Mouse (Mus musculus) spleen, adult 2 months (tissue): ENCODE results near the gene Fras1. TPM values are rescaled to one million over a fixed set of nuclear protein-coding genes. Genes with fewer than 3 reads are reported as not detected.

Experiments used
- DNase-seq, 2 experiments: peaks; one replicate each; pipeline versions ENCODE4 v3.0.0 to v3.0.0-alpha.2; 2012 to 2021; ENCODE audit warnings: low spot score in 2 of 2, low read depth in 1 of 2
- H3K27ac ChIP-seq: fragments of 200-500 bp; 2 replicates; pipeline ENCODE4 v1.5.1; 2012; ENCODE audit warnings: low read length, inconsistent platforms; ENCODE audit not compliant: insufficient read depth
- H3K27me3 ChIP-seq: fragments of 200-500 bp; 2 replicates; pipeline ENCODE4 v1.6.1; 2012; ENCODE audit warnings: mild to moderate bottlenecking, moderate library complexity, low read length, inconsistent platforms; ENCODE audit not compliant: control insufficient read depth, insufficient read depth
- H3K36me3 ChIP-seq: fragments of 200-500 bp; 2 replicates; pipeline ENCODE4 v1.6.1; 2012; ENCODE audit warnings: mild to moderate bottlenecking, low read length, inconsistent platforms; ENCODE audit not compliant: control insufficient read depth, insufficient read depth
- H3K4me1 ChIP-seq: fragments of 200-500 bp; 2 replicates; pipeline ENCODE4 v1.6.1; 2011; ENCODE audit warnings: inconsistent platforms; ENCODE audit not compliant: control insufficient read depth, insufficient read depth, insufficient read length
- H3K4me3 ChIP-seq: fragments of 200-500 bp; 2 replicates; pipeline ENCODE4 v1.5.1; 2011; ENCODE audit warnings: mild to moderate bottlenecking, inconsistent platforms; ENCODE audit not compliant: insufficient read depth, insufficient read length; ENCODE audit errors: extremely low read depth
- CTCF ChIP-seq: fragments of 200-500 bp; IDR thresholded peaks from 2 replicates; pipeline ENCODE4 v1.5.1; 2011; ENCODE audit warnings: mild to moderate bottlenecking, inconsistent platforms; ENCODE audit not compliant: insufficient read depth, insufficient read length, insufficient replicate concordance; ENCODE audit errors: extremely low read depth
- POLR2A ChIP-seq: fragments of 200-500 bp; IDR thresholded peaks from 2 replicates; pipeline ENCODE4 v1.6.1; 2011; ENCODE audit warnings: low read depth, low read length, inconsistent platforms
- WGBS: fragments of 180-500 bp; shearing (Covaris S2); methylation state at CpG from one replicate; pipeline ENCODE4 v1.1.7; 2018; 5-methylcytosine and 5-hydroxymethylcytosine counted together
- polyA plus RNA-seq: library from polyadenylated mRNA; depleted of rRNA; stranded (reverse); fragments of >200 nt; gene quantifications from 2 replicates; pipeline ENCODE4 v1.2.3, GENCODE M21; 2012

The Fras1 gene
- polyA plus RNA-seq, 1 experiment = 1.2 TPM

DNA sequence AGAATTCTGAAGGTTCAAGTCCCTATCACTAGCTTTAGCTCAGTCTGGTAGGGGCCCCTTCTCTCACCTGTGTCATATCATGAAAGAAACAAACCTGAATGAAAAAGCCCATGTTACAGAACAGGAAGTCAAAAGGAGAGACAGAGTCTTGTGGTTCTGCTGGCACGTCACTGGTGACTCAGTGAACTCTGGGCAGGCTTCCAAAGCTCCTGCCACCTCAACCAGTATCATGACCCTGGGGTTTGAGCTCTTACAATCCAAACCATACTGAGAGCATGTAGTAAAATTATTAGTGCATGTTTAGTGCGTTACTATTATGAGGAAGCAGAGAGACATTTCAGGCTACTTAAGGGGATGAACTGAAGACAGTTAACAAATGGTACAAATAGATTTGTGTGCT is 246.5 kb downstream of the Fras1 start:
- no peak for DNase-seq
- Histone ChIP-seq H3K4me3 (no peak overlapping the region), H3K4me1 (no peaks in the 10 kb centered on the region), H3K27me3 (no peaks in the 10 kb centered on the region), H3K27ac (no peak overlapping the region), H3K36me3 (no peaks in the 10 kb centered on the region)
- WGBS = 21% methylated on average over 2 of the region's 2 CpGs
- TF ChIP-seq CTCF (no peak), POLR2A (no peak)

- H3K4me3 ChIP-seq = no peak overlapping the region
- no peaks in the 10 kb centered on the region for H3K36me3 ChIP-seq
- DNase-seq = no peak
- H3K27ac ChIP-seq = no peak overlapping the region
- no peak for TF ChIP-seq CTCF
- no peak for TF ChIP-seq POLR2A
- no peaks in the 10 kb centered on the region for H3K27me3 ChIP-seq
- H3K4me1 ChIP-seq = no peaks in the 10 kb centered on the region
- WGBS = 83% methylated on average over 5 of the region's 5 CpGs
These were observed 246.9 kb downstream of the Fras1 start for GRCm38 (mm10) chr5:96620618-96621017.

DNA sequence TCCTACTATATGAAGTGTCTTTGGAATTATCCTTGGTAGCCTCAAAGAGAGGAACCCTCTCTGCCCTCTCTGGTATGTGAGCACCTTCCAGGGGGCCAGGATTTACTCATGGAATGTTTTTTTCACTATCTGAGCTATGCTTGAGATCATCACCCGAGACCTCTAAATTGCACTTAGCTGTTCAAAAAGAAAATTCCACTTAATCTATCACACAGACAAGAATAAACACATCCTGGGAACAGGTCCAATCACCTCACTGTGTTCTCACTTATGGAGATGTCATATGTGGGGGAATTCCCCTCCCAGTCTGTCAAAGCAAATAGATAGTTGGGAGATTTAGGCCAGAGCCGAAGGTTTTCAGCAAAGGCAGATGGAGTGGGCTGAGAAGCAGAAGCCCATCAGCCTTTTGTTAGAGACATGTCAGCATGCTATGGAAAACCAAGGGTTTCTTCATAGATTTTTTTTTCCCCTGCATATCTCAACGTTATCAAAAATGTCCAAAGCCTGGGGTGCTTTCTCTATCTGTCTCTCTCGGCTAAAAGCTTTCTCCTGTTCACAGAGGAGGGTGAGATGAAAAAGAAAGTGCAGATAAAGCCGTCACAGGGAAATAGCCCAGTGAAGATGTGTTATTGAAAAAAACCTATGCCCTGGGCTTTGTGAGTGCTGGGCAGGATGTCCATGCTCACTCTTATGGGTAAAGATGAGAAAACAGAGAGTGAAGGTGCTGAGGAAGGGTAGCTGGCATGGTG is 249.0 kb downstream of the Fras1 start:
- WGBS = 84% methylated on average over 5 of the region's 5 CpGs
- H3K4me3 ChIP-seq = no peak overlapping the region
- no peaks in the 10 kb centered on the region for H3K4me1 ChIP-seq
- H3K27me3 ChIP-seq = no peaks in the 10 kb centered on the region
- no peak overlapping the region for H3K27ac ChIP-seq
- DNase-seq = no peak
- TF ChIP-seq CTCF (no peak), POLR2A (no peak)
- H3K36me3 ChIP-seq = no peaks in the 10 kb centered on the region

DNA sequence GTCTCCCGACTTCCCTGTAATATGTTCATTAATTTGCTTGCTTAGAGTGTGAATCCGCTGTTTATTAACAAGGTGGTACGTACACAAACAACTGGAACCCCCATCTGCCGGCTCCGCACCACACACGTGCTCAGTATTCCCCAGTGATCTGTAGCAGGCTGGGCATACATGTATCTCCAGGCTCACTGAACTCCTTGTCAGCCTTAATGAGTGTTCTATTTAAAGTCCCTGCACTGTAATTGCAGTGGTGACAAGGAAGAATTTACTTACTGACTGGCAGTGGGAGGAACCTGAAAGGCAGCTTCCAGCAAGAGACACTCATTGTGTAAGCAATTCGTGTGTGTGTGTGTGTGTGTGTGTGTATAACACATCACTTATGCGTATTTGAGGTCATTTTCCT is 256.1 kb downstream of the Fras1 start:
- no peak for TF ChIP-seq POLR2A
- Histone ChIP-seq H3K36me3 (no peaks in the 10 kb centered on the region), H3K4me1 (no peaks in the 10 kb centered on the region), H3K4me3 (no peak overlapping the region), H3K27me3 (no peaks in the 10 kb centered on the region), H3K27ac (no peak overlapping the region)
- no peak for DNase-seq
- WGBS = 86% methylated on average over 8 of the region's 8 CpGs

DNA sequence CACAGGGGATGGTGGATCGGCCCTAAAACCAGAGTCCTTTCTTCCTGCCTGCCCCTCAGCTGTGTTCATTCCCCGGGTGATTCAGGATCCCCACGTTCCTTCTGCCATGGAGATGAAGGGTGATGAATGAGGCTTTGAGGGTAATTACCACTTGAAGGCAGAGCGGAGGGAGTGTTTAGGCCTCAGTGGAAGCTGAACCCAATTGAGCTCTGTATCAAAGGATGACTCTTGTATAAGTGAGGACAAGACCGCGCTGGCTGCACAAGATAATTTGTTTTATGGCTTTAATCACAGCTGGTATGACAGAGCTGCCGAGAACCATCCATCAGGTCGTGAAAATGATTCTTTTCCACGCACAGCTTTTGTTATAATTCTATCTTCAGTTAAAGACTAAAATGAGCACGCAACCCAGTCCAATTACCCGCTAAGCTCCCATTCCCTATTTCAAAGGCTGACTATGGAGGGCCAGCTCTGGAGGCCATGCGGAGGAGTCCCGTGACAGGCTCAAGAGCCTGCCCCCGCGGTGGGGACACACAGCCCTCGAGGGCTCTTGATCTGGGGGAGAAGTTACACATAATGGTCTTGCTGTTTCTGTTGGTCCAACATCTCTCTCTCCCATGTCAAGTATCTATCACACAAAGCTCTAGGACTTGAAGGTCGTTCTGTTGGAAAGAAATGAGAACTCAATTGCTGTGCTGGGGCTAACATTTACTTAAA is 261.5 kb downstream of the Fras1 start:
- Histone ChIP-seq H3K4me3 (no peak overlapping the region), H3K27me3 (no peaks in the 10 kb centered on the region), H3K4me1 (no peaks in the 10 kb centered on the region), H3K27ac (no peak overlapping the region), H3K36me3 (no peaks in the 10 kb centered on the region)
- DNase-seq = no peak
- TF ChIP-seq CTCF (no peak), POLR2A (no peak)
- 83% methylated on average over 17 of the region's 17 CpGs for WGBS

DNA sequence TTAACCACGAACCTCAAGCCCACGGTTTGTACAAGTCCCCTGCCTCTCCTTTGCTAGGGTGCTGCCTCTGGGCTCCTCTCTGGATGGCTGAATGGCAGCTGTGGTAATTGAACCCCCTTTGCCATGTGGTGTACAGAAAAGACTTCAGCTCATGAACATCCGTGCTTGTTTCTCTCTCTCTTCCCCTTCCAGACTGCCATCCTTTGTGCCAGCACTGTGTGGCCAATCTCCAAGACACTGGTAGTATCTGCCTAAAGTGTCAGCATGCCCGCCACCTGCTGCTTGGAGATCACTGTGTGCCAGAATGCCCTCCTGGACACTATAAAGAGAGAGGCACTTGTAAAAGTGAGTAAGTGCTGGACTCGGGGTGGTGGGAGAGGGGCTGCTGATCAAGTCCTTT is 262.1 kb downstream of the Fras1 start:
- Histone ChIP-seq H3K36me3 (no peaks in the 10 kb centered on the region), H3K27ac (no peak overlapping the region), H3K4me1 (no peaks in the 10 kb centered on the region), H3K4me3 (no peak overlapping the region), H3K27me3 (no peaks in the 10 kb centered on the region)
- TF ChIP-seq POLR2A (no peak), CTCF (no peak)
- no peak for DNase-seq
- WGBS = 79% methylated on average over 5 of the region's 5 CpGs
